Mouse (Mus musculus): ENCODE measurements around the gene Slc44a5. TPM values are rescaled to one million over a fixed set of nuclear protein-coding genes. Genes with fewer than 3 reads are reported as not detected.

Gene Slc44a5
- polyA plus RNA-seq, 1 experiment from 2014 or later, result 0.81 TPM

DNA sequence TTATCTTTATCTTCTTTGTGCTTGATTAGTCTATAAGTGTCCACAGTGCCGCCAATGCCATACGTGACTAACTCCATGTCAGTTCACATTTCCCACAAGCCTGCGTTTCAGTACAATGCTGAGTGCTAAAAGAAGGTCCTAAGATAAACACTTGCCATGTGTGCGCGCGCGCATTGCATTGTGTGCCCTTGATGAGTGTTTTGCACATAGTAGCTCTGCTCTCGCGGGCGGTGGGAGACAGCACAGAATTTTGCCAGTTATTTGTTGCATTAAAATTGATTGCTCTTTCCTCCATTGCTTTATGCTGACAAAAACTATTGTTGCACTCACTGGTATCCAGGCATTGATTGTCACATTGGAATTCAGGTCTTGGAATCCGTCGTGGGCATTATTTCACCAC is 108.5 kb downstream of the Slc44a5 start:
- no peaks in the 10 kb centered on the region for H3K27me3 ChIP-seq (ENCODE audit: control insufficient read depth, insufficient read depth, low read length)
- H3K9me3 ChIP-seq (ENCODE audit: control insufficient read depth, low read length), result no peaks in the 10 kb centered on the region
- H3K27ac ChIP-seq (ENCODE audit: low read depth, low read length), result no peak overlapping the region
- H3K9ac ChIP-seq (ENCODE audit: low read depth, low read length), result no peak overlapping the region
- H3K36me3 ChIP-seq (ENCODE audit: control insufficient read depth, insufficient read depth, low read length), result no peaks in the 10 kb centered on the region
- WGBS, result 91% methylated on average over 12 of the region's 12 CpGs
- H3K4me3 ChIP-seq (ENCODE audit: low read length), result no peak overlapping the region
- H3K4me2 ChIP-seq (replicated peaks; ENCODE audit: low read depth, low read length), result no peak overlapping the region
- no peaks in the 10 kb centered on the region for H3K4me1 ChIP-seq (ENCODE audit: control insufficient read depth, insufficient read depth, low read length)
- ATAC-seq (ENCODE audit: low FRiP score, low TSS enrichment), result no peak

- no peak for ATAC-seq (ENCODE audit: low FRiP score, low TSS enrichment)
- Histone ChIP-seq H3K4me1 (ENCODE audit: control insufficient read depth, insufficient read depth, low read length) (no peaks in the 10 kb centered on the region), H3K4me3 (ENCODE audit: low read length) (no peak overlapping the region), H3K27ac (ENCODE audit: low read depth, low read length) (no peak overlapping the region), H3K36me3 (ENCODE audit: control insufficient read depth, insufficient read depth, low read length) (no peaks in the 10 kb centered on the region), H3K4me2 (replicated peaks; ENCODE audit: low read depth, low read length) (no peak overlapping the region), H3K9me3 (ENCODE audit: control insufficient read depth, low read length) (no peaks in the 10 kb centered on the region), H3K9ac (ENCODE audit: low read depth, low read length) (no peak overlapping the region), H3K27me3 (ENCODE audit: control insufficient read depth, insufficient read depth, low read length) (no peaks in the 10 kb centered on the region)
- 38% methylated on average over 9 of the region's 9 CpGs for WGBS
These were observed 109.0 kb downstream of the Slc44a5 start for GRCm38 (mm10) chr3:154082241-154082640.

DNA sequence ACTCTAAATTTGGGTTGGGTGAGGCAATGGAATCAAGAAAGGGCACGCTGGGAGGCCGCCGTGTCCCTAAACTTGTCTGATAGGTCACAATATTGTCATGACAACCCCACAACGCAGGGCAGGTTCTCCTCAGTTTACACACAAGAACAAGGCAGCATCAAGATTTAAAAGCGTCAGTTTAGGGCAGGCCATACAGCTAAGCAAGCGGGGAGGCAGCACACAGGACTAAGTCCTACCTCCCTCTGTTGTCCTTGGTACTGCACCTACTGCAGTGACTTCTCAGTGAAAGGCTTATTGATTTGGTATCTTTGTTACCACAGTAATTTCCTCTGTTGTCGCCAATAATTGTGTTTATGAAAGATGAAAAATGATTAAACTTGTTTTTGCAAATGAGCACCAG is 109.7 kb downstream of the Slc44a5 start:
- WGBS, result 71% methylated on average over 7 of the region's 7 CpGs
- ATAC-seq (ENCODE audit: low FRiP score, low TSS enrichment), result no peak

GRCm38 (mm10) chr3:154089996-154090395 is 116.8 kb downstream of the Slc44a5 start:
- no peaks in the 10 kb centered on the region for H3K36me3 ChIP-seq (ENCODE audit: control insufficient read depth, insufficient read depth, low read length)
- no peak overlapping the region for H3K4me3 ChIP-seq (ENCODE audit: low read length)
- no peaks in the 10 kb centered on the region for H3K9me3 ChIP-seq (ENCODE audit: control insufficient read depth, low read length)
- H3K27me3 ChIP-seq (ENCODE audit: control insufficient read depth, insufficient read depth, low read length), result no peaks in the 10 kb centered on the region
- 0 out of 2 replicates have a peak, but pooled peaks cover 3% of the 10 kb centered on the region for H3K4me1 ChIP-seq (ENCODE audit: control insufficient read depth, insufficient read depth, low read length)
- ATAC-seq (ENCODE audit: low FRiP score, low TSS enrichment), result no peak
- H3K9ac ChIP-seq (ENCODE audit: low read depth, low read length), result no peak overlapping the region
- no peak overlapping the region for H3K4me2 ChIP-seq (replicated peaks; ENCODE audit: low read depth, low read length)
- no peak overlapping the region for H3K27ac ChIP-seq (ENCODE audit: low read depth, low read length)
- WGBS, result 63% methylated on average over 5 of the region's 5 CpGs

More for the DNA sequence above, 109.7 kb downstream of the Slc44a5 start:
- no peak overlapping the region for H3K27ac ChIP-seq (ENCODE audit: low read depth, low read length)
- H3K9me3 ChIP-seq (ENCODE audit: control insufficient read depth, low read length), result no peaks in the 10 kb centered on the region
- no peak overlapping the region for H3K4me3 ChIP-seq (ENCODE audit: low read length)
- H3K4me1 ChIP-seq (ENCODE audit: control insufficient read depth, insufficient read depth, low read length), result no peaks in the 10 kb centered on the region
- no peaks in the 10 kb centered on the region for H3K27me3 ChIP-seq (ENCODE audit: control insufficient read depth, insufficient read depth, low read length)
- H3K36me3 ChIP-seq (ENCODE audit: control insufficient read depth, insufficient read depth, low read length), result no peaks in the 10 kb centered on the region
- H3K9ac ChIP-seq (ENCODE audit: low read depth, low read length), result no peak overlapping the region
- no peak overlapping the region for H3K4me2 ChIP-seq (replicated peaks; ENCODE audit: low read depth, low read length)

- ATAC-seq (ENCODE audit: low FRiP score, low TSS enrichment), result no peak
- 0 out of 2 replicates have a peak, but pooled peaks cover 3% of the 10 kb centered on the region for H3K4me1 ChIP-seq (ENCODE audit: control insufficient read depth, insufficient read depth, low read length)
- 53% methylated on average over 15 of the region's 15 CpGs for WGBS
- no peaks in the 10 kb centered on the region for H3K36me3 ChIP-seq (ENCODE audit: control insufficient read depth, insufficient read depth, low read length)
- H3K27ac ChIP-seq (ENCODE audit: low read depth, low read length), result no peak overlapping the region
- H3K4me2 ChIP-seq (replicated peaks; ENCODE audit: low read depth, low read length), result no peak overlapping the region
- H3K4me3 ChIP-seq (ENCODE audit: low read length), result no peak overlapping the region
- H3K9ac ChIP-seq (ENCODE audit: low read depth, low read length), result no peak overlapping the region
- H3K27me3 ChIP-seq (ENCODE audit: control insufficient read depth, insufficient read depth, low read length), result no peaks in the 10 kb centered on the region
- H3K9me3 ChIP-seq (ENCODE audit: control insufficient read depth, low read length), result no peaks in the 10 kb centered on the region
These were observed 118.5 kb downstream of the Slc44a5 start for GRCm38 (mm10) chr3:154091468-154092338.

GRCm38 (mm10) chr3:154092466-154092865 is 119.2 kb downstream of the Slc44a5 start:
- Histone ChIP-seq H3K27ac (ENCODE audit: low read depth, low read length) (no peak overlapping the region), H3K27me3 (ENCODE audit: control insufficient read depth, insufficient read depth, low read length) (no peaks in the 10 kb centered on the region), H3K9ac (ENCODE audit: low read depth, low read length) (no peak overlapping the region), H3K4me1 (ENCODE audit: control insufficient read depth, insufficient read depth, low read length) (0 out of 2 replicates have a peak, but pooled peaks cover 3% of the 10 kb centered on the region), H3K36me3 (ENCODE audit: control insufficient read depth, insufficient read depth, low read length) (no peaks in the 10 kb centered on the region), H3K9me3 (ENCODE audit: control insufficient read depth, low read length) (no peaks in the 10 kb centered on the region), H3K4me2 (replicated peaks; ENCODE audit: low read depth, low read length) (no peak overlapping the region), H3K4me3 (ENCODE audit: low read length) (no peak overlapping the region)
- ATAC-seq (ENCODE audit: low FRiP score, low TSS enrichment), result no peak; the same call in 1 of the 2 replicates
- 53% methylated on average over 7 of the region's 7 CpGs for WGBS

DNA sequence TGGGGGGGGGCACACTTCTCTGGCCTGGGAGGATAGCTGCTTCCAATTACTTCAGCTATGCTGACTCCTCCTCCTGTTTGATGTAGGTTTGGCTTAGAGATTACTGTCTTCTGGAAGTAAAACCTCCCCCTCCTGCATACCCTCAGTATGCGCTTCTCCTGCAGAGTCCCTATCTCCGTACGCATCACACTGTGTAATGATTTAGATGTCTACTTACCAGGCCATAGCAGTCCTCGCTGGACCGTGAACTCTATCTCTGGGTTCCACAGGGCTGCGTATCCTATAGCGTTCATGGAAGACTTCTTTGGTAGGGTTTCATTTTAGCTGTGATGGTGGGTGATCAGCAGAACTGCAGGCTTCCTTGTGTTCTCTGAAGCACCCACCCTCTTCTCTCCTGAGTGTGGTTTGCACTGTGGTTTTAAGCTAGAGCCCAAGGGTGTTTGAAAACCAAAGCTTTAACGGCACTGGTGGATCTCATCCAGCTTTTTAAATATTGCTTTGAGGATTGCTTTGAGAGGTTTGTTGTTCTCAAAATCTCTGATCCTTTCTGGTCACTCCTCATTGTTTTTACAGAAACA is 120.6 kb downstream of the Slc44a5 start:
- Histone ChIP-seq H3K4me1 (ENCODE audit: control insufficient read depth, insufficient read depth, low read length) (0 out of 2 replicates have a peak, but pooled peaks cover 3% of the 10 kb centered on the region), H3K36me3 (ENCODE audit: control insufficient read depth, insufficient read depth, low read length) (no peaks in the 10 kb centered on the region), H3K9ac (ENCODE audit: low read depth, low read length) (no peak overlapping the region), H3K27me3 (ENCODE audit: control insufficient read depth, insufficient read depth, low read length) (no peaks in the 10 kb centered on the region), H3K27ac (ENCODE audit: low read depth, low read length) (no peak overlapping the region), H3K9me3 (ENCODE audit: control insufficient read depth, low read length) (peaks cover 5% of the 10 kb centered on the region; the same call in 1 of the 2 replicates), H3K4me2 (replicated peaks; ENCODE audit: low read depth, low read length) (no peak overlapping the region), H3K4me3 (ENCODE audit: low read length) (no peak overlapping the region)
- peak; percentile 78 for ATAC-seq (ENCODE audit: low FRiP score, low TSS enrichment)
- WGBS, result 35% methylated on average over 8 of the region's 8 CpGs

DNA sequence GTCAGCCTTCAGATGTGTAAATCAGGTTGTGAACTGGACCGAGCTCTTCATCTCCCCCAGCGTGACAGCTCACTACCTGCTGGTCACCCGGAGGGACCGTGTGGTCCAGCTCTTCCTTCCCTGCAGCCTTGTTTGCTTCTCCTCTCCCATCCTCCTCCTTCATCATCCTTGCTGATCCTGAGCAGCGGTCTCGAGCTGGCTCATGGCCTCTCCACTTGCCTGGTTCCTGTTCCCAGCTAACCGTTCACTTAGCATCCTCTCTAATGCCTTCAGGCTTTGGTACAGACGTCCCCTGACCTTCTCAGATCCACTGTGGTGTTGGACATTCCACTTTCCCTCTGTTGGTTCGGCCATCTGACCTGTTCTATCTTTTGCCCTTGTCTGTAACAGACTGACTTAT is 128.4 kb downstream of the Slc44a5 start:
- H3K27me3 ChIP-seq (ENCODE audit: control insufficient read depth, insufficient read depth, low read length), result no peaks in the 10 kb centered on the region
- WGBS, result 87% methylated on average over 9 of the region's 9 CpGs
- no peak for ATAC-seq (ENCODE audit: low FRiP score, low TSS enrichment)

GRCm38 (mm10) chr3:154110528-154110927 is 137.3 kb downstream of the Slc44a5 start:
- Histone ChIP-seq H3K27me3 (ENCODE audit: control insufficient read depth, insufficient read depth, low read length) (no peaks in the 10 kb centered on the region), H3K27ac (ENCODE audit: low read depth, low read length) (no peak overlapping the region), H3K9me3 (ENCODE audit: control insufficient read depth, low read length) (no peaks in the 10 kb centered on the region), H3K4me2 (replicated peaks; ENCODE audit: low read depth, low read length) (no peak overlapping the region), H3K9ac (ENCODE audit: low read depth, low read length) (no peak overlapping the region), H3K4me3 (ENCODE audit: low read length) (no peak overlapping the region), H3K36me3 (ENCODE audit: control insufficient read depth, insufficient read depth, low read length) (no peaks in the 10 kb centered on the region), H3K4me1 (ENCODE audit: control insufficient read depth, insufficient read depth, low read length) (no peaks in the 10 kb centered on the region)
- ATAC-seq (ENCODE audit: low FRiP score, low TSS enrichment), result no peak
- 79% methylated on average over 5 of the region's 5 CpGs for WGBS

More for the DNA sequence above, 128.4 kb downstream of the Slc44a5 start:
- no peak overlapping the region for H3K4me2 ChIP-seq (replicated peaks; ENCODE audit: low read depth, low read length)
- H3K36me3 ChIP-seq (ENCODE audit: control insufficient read depth, insufficient read depth, low read length), result no peaks in the 10 kb centered on the region
- H3K9me3 ChIP-seq (ENCODE audit: control insufficient read depth, low read length), result peaks cover 5% of the 10 kb centered on the region; the same call in 1 of the 2 replicates
- H3K9ac ChIP-seq (ENCODE audit: low read depth, low read length), result no peak overlapping the region
- H3K4me3 ChIP-seq (ENCODE audit: low read length), result no peak overlapping the region
- H3K4me1 ChIP-seq (ENCODE audit: control insufficient read depth, insufficient read depth, low read length), result no peaks in the 10 kb centered on the region
- no peak overlapping the region for H3K27ac ChIP-seq (ENCODE audit: low read depth, low read length)

Data from kidney, embryonic 14.5 days (tissue).